Mouse (Mus musculus): ENCODE measurements around the gene Mapk13.
A peak's percentile ranks its signal among the peaks of the same experiment; 100 is the strongest.

Gene Mapk13

DNA sequence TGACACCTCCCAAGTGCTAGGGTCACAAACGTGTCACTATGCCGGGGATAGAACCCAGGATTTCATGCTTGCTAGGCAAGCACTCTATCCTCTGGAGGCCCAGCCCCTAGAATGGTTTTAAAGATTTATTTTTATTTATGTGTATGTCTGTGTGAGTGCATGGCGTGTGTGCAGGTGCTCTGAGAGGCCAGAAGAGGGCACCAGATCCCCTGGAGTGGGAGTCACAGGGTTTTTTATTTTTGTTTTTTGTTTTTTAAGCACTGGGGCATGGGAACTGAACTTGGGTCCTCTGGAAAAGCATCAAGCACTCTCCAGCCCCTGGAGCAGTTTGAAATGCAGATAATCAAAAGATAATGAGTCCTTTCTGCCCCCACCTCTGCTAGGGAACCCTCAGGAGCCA is 7.7 kb downstream of the Mapk13 start:
- no peak for DNase-seq

DNA sequence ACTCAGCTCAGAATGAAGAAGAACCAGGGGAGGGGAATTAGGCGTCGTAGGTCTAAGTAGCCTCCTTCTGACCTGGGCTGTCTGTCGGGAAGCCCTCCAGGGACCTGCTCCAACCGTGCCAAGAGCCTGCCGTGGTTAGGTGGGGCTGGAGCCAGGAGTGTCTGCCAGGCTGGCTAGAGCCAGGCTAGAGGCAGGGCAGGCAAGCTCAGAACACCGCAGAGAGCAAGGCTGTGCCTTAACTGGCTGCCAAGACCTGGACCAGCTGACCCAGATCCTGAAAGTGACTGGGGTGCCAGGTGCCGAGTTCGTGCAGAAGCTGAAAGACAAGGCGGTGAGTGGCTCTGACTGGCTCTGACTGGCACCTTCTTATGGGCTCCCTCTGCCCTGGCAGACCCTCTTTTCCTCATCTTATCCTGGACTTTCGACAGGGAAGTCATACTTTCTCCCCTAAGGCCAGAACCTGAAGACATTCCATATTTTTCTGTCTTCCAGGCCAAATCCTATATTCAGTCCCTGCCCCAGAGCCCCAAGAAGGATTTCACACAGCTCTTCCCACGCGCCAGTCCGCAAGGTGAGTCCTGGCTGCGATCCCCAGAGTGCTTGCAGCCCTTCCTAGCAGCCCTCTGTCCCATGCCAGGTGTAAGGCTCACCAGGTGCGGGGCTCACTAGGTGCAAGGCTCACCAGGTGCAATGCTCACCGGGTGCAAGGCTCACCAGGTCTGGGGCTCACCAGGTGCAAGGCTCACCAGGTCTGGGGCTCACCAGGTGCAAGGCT is 8.3 kb downstream of the Mapk13 start:
- DNase-seq: no peak

GRCm38 (mm10) chr17:28779735-28780134 is 10.6 kb downstream of the Mapk13 start:
- DNase-seq: no peak

- DNase-seq: no peak
These were observed 11.7 kb downstream of the Mapk13 start for GRCm38 (mm10) chr17:28780836-28781235.

GRCm38 (mm10) chr17:28781290-28782045 is 12.4 kb downstream of the Mapk13 start:
- no peak for DNase-seq

- no peak for DNase-seq
These were observed 15.9 kb downstream of the Mapk13 start for GRCm38 (mm10) chr17:28785036-28785435.

- DNase-seq: no peak
These were observed 18.4 kb downstream of the Mapk13 start for GRCm38 (mm10) chr17:28787507-28787906.

DNA sequence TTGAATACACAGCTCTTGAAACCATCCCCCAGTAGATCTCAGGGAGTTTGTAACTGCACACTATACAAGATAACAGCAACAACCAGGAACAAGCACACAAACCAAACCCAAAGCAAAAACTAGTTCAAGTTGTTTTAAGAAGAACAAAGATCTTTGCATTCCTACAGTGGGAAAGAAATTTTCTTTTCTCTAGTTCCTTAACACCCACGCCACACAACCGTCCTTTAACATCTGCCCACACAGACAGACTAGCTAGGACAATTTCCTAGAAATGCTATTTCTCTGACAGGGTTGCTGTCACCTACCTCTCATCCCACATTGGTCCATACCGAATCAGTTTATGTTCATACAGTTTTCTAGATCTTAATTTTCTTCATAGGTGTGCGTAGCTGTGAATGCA is 27.9 kb downstream of the Mapk13 start:
- DNase-seq: no peak

GRCm38 (mm10) chr17:28799291-28800160 is 30.4 kb downstream of the Mapk13 start:
- no peak for DNase-seq

GRCm38 (mm10) chr17:28800281-28800670 is 31.2 kb downstream of the Mapk13 start:
- no peak for DNase-seq

GRCm38 (mm10) chr17:28800671-28801412 is 31.7 kb downstream of the Mapk13 start, which contains the start of gene Brpf3:
Gene Brpf3, plus strand, starts transcription at chr17:28801090.
- DNase-seq: peak; percentile 82

GRCm38 (mm10) chr17:28801474-28802005 is 32.4 kb downstream of the Mapk13 start:
- peak; percentile 97 for DNase-seq

DNA sequence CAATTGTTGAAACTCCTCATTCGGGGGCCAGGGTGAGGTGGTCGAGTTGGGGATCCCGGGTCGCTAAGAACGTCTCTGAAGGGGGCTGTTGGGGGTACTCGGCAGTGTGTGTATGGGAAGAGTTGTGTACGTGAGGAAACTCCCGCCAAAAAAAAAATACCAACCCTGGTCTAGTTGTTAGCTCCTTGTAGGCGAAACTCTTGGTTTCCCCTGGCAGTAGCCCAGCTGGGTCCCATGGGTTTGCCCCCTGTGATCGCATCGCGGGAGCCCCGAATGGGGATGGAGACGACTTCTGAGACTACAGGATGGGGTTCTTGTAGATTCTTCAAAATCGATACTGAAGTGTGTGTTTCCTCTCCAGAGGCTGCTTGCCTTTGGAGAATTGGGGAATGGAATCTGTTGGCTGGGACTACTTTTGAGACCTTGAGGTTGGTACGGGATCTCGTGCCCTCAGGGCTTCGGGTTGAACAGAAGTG is 32.9 kb downstream of the Mapk13 start:
- no peak for DNase-seq

DNA sequence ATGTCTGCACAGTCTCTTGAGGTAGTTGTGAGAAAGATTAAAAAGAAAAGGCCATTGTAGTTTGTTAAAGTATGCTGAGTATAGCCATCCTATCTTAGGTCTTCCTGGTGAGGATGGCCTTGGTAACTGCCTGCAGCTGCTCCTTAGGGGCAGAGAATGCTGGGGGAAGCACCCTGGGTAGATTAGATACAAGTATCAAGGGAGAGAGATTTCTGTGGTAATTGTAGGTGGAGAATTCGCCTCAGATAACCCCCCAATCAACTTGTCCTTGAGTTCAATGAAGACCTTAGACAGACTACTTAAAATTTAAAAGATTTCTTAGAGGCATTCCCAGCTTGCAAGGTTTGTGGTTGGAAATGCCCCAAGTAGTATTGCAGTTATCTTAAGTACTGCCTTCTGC is 34.2 kb downstream of the Mapk13 start:
- no peak for DNase-seq

DNA sequence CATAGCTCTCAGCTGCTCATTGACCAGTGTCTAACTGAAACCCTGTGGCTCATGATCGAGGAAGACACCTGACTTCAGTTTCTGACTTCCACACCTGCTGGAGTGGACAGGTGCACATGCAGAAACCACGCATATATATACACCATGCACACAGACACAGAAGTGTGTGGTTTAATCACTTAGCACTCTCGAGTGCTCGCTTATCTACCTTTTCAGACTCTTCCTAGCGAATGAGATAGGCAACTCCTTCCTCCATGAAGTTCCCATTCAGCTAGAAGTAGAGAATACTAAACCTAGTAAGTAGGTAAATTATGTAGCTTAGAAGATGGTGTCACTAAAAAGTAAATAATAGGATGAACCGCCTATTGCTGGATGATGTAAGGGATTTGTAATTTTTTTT is 35.9 kb downstream of the Mapk13 start:
- DNase-seq: no peak

GRCm38 (mm10) chr17:28806770-28807169 is 37.7 kb downstream of the Mapk13 start:
- DNase-seq: no peak

DNA sequence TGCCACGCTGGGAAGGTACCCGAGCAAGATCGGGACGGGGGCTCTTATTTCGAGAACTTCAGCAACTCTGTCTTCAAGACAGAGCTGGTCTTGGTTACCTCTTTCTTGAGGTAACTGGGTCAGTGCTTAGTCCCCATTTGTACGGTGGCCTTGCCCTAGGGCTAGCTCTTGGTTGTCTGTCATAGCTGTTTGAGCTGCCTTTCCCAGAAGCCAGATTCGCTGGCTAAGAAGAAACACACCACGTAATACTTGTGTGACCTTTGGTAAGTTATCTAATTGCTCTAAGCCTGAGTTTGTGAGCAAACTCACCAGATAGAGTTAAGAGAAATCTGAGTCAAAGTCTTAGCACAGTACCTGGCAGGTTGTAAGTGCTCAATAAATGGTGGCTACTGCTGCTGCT is 39.6 kb downstream of the Mapk13 start:
- DNase-seq: no peak

DNA sequence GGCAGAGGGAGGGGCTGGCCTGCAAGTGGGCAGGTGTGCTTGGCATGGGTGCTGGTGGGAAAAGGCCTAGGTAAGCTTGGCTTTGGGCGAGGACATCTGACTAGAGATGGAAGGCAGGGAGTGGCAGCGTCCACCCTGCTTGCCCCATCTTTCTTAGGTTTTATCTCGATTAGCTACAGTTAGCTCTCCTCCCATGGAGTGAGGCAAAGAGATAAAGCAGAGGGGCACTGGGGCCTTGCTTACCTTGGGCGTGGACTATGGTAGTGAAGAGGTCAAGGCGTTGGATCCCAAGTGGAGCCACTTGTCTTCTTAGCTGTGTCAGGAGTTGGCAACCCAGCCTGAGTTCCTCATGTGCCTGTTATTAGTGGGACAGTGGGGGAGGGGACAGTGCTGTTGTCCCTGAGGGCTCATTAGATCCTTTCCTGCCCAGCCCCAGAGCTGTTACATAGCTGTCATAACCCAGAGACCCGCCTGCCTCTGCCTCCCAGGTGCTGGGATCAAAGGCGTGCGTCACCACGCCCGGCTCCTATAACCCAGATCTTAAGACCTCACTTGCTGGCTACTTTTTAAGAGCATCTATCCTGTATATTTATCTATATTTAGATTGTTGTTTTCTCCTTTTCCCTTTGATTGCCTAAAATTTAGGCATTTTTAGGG is 40.2 kb downstream of the Mapk13 start:
- no peak for DNase-seq

DNA sequence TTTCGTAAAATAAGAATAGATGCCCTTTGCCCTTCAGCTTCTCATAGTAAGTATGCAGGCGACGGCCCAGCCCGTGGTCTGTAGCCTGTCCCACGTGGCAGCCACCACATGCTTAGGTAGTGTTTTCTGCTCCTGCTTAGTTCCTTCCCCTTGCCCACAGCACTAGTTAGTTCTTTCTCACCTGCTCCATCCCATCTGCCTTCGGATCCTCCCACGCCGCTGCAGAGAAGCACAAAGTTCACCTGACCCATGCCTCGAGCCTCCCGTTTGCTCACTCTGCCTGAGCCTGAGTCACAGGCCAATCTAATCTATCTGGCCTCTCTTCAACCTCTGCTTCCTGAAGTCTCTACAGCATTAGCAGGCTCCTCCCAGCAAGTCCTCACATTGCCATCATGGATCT is 43.2 kb downstream of the Mapk13 start:
- no peak for DNase-seq

- no peak for DNase-seq
These were observed 45.5 kb downstream of the Mapk13 start for GRCm38 (mm10) chr17:28814529-28815097.

- no peak for DNase-seq
These were observed 46.4 kb downstream of the Mapk13 start for GRCm38 (mm10) chr17:28815384-28816004.
